Mouse (Mus musculus): ENCODE measurements around the gene Gphn.
"Not testable (repeated sequence)": the region's sequence is repeated elsewhere in the genome, so short reads cannot be mapped to it uniquely, and the experiment has no call there.

The Gphn gene

DNA sequence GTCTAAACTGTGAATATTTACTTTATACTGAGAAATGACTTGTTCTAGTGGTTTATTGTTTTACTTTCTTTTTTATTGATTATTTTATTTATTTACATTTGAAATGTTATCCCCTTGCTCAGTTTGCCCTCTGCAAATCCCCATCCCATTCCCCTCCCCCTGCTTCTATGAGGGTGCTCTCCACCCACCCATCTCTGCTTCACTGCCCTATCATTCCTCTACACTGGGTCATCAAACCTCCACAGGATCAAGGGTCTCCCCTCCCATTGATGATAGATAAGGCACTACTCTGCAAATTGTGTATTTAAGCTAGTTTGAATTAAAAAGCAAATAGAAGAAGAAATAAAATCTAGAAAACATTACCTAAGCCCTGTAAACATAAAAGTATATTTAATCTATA lies 163.1 kb downstream of the Gphn start:
- DNase-seq = no peak

GRCm38 (mm10) chr12:78395297-78395696 lies 169.1 kb downstream of the Gphn start:
- DNase-seq = no peak

GRCm38 (mm10) chr12:78407518-78407917 lies 181.3 kb downstream of the Gphn start:
- DNase-seq = not testable (repeated sequence)

DNA sequence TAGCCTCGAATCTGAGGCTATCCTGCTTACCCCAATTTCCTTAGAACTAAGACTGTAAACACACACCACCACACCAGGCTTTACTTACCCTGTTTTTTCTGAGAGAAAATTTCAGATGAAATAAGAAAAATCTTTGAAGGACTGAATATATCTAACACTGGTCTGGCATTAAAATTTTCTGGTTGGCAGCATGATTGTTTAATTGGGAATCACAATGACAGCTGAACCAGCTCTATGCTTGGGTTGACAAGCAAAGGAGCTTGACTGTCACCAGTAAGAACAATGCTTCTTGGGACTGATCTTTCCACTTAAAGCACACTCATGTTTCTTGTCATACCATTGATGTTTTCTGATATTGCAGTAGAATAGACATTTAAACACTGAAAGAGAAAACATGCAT lies 296.0 kb downstream of the Gphn start:
- DNase-seq = peak; percentile 82

DNA sequence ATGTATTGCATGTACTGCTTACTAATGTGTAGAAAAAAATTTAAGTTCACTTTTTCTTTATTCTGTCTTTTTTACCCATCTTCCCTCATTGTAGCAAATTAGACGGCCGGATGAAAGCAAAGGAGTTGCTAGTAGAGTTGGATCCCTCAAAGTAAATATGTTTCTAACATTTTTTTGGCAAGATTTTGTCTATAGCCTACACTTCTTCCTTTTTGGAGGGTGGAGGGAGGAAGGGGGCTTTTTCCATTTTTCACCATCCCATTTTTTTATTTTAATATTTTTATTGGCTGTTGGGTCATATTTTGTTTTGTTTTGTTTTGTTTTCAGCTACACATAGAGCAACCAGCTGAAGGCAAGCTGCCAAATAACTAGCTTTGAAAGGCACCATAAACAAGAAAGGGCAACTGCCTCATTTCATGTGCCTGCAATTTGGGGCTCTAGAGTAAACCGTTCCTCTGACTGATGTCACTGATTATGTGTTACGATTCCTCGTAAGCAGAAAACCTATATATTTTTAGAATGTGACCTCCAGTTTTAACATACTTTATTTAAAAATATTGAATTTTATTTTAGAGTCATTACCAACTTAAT lies 296.7 kb downstream of the Gphn start:
- peak; percentile 43 for DNase-seq

DNA sequence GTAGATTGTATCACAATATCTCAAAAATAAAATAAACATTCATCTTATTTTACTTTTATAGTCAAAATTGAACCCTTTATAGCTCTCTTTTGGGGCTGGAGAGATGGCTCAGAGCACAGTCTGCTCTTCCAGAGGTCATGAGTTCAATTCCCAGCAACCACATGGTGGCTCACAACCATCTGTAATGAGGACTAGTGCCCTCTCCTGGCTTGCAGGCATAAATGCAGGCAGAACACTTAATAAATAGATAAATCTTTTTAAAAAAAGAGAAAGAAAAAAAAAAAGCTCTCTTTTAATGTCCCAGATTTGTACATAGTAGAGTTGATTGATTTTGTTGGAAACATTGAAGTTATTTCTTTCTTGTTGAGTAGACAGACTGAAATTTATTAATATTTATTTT lies 311.4 kb downstream of the Gphn start:
- DNase-seq = not testable (repeated sequence)

DNA sequence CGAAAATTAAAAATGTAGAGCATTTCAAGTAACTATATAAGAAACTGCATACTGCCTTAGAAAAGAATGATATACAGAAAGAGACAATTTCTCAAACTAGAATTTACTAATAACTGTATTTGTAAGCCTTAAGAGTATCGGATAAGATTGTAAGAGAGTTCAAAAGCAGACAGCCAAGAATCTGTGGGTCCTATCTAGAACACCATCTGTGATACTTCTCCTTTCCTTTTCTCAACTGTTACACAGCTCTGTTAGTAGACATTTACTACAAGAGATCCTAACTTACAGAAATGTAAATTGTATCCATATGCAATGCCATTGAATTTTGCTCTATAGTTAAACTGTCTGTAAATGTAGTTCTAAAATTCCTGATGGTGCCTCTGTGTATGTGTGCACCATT lies 324.7 kb downstream of the Gphn start:
- no peak for DNase-seq

- DNase-seq = no peak
These were observed 405.6 kb downstream of the Gphn start for GRCm38 (mm10) chr12:78631816-78632215.

DNA sequence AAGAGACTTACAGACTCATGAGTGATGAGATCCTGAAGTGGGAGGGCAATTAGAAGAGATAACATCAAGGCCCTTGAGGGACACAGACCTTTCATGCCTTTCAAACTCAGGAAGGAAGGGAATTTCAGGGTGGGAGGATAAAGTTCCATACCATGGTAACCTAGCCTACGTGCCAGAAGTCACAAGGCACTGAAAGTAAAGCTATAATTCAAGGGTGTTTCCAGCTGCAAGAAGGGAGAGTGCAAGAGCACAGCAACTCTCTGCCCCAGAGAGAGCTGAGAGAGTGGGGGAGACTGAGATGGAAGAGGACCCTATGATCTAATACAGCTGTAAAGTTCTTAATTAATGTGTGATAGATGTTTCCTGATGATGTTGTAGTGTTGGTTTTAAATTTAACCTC lies 413.3 kb downstream of the Gphn start:
- no peak for DNase-seq

GRCm38 (mm10) chr12:78640086-78640485 lies 413.9 kb downstream of the Gphn start:
- no peak for DNase-seq

DNA sequence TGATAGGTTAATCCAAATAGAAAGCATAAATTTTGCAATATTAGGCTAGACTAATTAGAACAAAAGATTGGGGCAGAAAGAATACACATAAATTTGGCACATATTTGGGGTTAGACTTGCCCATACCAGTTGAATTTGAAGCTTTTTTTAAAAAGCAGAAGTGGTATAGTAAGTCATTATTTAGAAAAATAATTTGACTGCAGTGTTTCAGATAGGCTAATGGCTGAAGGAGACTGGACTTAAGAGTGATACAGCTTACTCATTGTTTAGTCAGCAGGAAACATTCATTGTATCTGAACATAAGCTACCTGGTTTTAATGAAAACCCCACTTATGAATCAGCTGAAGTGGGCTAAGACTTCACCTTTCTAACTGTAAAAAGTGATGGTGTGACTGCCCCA lies 415.0 kb downstream of the Gphn start:
- DNase-seq = no peak

DNA sequence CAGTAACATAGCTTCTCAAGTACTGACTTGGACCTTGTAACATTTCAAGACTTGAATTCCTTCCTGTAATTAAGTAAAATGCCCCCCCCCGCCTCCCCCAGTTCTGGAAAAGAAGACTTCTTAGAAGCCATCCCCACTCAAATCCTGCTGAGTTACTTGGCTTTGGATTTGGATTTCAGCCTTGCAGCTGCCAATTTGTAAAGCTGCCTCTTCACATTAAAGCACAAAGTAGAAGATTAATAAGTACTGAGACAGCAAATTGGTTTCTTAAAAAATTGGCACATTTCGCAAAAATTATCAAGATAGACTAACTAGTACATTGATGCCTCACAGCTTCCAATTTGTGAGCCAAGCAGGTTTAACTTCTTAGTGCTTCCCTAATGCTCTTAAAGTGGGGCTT lies 417.5 kb downstream of the Gphn start:
- peak; percentile 17 for DNase-seq

DNA sequence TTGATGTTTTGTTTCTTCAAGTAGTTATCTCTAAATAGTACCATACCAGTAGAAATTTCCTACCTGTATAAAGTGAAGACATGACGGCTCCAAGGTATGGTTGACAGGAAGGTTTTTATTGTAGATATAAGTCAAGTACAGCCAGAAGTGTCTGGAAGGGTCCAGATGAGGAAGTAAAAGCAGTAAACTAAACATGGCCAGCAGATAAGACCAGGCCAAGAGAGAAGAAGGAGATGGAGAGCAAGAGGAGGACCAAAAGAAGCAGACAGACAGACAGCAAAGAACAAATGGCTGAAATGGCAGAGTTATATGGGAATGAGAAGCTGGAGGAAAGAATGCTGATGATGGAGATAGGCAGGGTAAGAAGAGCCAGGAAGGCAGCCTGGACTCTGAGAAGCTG lies 419.1 kb downstream of the Gphn start:
- no peak for DNase-seq

- no peak for DNase-seq
These were observed 433.6 kb downstream of the Gphn start for GRCm38 (mm10) chr12:78659718-78660304.

DNA sequence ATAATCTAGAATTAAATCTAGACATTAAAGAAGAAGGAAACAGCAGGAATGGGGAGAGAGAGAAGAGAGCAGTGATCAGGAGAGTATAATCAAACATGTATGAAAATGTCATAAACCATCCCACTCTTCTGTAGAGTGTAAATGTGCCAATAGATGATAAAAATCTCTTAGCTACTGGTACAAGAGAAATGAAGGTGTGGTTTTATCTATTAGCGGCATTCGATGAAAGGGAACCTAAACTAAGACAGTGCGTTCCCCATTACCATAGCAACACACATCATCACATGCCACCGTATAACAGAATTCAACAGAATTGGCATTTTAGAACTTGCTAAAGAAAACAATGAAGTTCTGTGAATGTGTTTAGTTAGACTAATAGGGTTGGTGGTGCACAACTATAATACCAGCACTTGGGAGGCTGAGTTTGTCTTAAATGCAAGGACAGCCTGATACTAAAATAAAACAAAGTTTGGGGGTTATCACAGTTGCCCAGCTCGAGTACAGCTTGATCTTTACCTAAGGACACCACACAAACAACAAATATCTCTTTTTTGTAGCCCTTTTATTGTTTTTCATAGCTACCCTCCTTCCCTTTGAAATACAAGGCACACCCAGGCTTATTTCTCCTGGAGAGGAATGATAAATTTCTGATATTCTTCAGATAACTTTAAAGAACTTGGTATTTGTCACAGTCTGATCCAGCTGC lies 452.1 kb downstream of the Gphn start:
- no peak for DNase-seq

DNA sequence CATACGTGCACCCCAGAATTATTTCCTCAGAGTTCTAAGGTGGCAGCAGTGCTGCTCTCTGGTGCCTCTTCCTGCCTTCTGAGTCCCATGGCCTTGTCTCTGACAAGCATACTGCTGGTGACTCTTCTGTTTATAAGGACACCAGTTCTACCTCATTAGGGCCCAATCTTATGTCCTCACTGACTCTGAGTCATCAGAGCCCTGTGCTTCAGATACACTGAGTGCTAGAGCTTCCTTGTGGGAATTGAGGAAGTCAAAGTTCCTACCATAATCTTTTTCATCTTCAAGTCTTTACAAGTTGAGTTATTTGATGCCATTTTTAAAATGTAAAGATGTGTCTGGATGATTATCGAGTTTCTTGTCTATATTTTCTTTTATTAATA lies 452.6 kb downstream of the Gphn start:
- DNase-seq = no peak

- no peak for DNase-seq
These were observed 454.9 kb downstream of the Gphn start for GRCm38 (mm10) chr12:78681048-78681447.

GRCm38 (mm10) chr12:78682279-78682678 lies 456.1 kb downstream of the Gphn start:
- no peak for DNase-seq

DNA sequence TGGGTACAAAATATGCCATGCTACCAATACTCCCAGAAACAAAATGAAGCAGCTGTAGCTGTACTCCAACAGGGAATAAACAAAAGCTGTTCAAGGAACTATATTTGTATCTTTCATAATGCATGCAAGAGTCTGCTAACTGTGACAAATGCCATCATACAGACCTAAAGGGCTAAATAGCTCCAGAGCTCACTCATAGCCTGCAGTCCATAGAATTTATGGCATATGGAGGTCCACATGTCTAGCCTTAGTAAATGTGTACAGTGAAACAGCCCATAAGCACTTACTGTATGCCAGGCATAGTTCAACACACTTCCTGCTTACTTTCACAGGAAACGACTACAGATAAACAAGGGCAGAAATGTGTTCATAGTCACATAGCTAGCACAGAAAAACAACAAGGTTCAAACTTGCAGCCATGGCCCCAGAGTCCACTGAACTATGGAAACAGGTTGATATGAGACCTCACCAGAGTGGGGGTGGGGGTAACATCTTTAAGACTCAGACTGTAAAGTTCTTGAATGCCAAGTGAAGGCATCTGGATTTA lies 459.6 kb downstream of the Gphn start:
- no peak for DNase-seq

GRCm38 (mm10) chr12:78688876-78689275 lies 462.7 kb downstream of the Gphn start:
- no peak for DNase-seq

DNA sequence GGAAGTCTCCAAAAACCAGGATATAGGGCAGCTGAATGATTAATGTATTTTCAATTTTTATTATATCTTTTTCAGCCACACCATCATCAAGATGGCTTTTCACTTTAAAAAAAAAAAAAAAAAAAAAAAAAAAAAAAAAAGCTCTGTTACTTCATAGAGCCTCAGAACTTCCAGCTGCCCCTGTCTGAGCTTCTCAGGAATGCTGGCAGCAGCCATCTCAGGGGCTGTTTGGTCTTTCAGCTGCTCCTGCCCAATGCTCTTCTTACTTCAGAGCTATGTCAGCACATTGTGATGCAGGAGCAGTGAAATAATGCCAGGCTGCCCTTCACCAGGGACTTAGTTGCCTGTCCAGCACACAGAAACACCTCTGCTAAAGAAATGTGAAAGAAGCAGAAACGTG lies 465.1 kb downstream of the Gphn start, which contains the start of gene Fam71d:
TSS of gene Fam71d (plus strand) at position 211 of the 400 bp plus-strand sequence.
- DNase-seq = no peak

DNA sequence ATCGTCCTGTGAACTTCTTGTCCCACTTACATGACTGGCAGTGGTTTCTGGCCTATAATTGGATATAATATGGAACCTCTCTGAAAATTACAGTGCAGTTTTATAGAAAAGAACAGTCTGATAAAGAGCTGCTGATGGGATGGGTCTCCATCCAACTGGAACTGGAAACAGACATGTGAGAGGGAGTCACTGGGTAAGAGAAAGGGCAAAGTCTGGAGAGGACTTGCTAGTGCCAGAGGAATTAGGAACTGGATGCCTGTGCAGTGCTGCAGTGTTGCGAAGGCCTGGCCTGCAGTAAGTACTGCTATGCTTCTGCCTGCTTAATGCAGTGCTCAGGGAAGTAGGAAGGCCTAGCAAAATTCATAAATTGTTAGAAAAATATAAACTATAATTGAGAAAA lies 467.1 kb downstream of the Gphn start:
- DNase-seq = no peak

- DNase-seq = no peak
These were observed 491.6 kb downstream of the Gphn start for GRCm38 (mm10) chr12:78717783-78718182.

- no peak for DNase-seq
These were observed 501.5 kb downstream of the Gphn start for GRCm38 (mm10) chr12:78727723-78728122.

All from retina, postnatal 1 day (tissue).